In the genomic region with DNA sequence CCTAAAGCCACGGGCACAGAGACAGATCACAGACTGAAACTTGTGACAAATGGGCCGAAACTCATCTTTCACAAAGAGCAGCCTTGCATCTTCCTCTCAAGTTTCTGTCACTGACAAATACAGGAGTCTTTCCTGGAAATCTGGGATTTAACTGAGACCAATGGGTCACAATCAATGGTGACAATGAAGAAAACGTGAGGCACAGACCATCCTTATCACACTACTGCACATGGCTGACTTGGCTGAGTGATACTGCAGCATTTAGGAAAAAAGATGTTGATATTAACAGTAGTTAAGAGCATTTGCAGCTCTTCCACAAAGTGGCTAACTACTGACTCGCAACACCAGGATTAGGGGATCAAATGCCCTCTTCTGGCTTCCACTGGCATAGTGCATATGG, we compare ENCODE assay signal across 17 mouse cellular contexts.
"Had no signal": no experiment of that assay in that cellular context is flagged by ENCODE, and none has a peak within 500 bp of the region (broad histone marks: within the 10 kb centered on the region; RNA-seq: fewer than 3 reads in every experiment).

No protein-coding gene starts in this region.

- H3K4me1 ChIP-seq: limb, embryonic 10.5 days had no signal

- H3K9me3 ChIP-seq: limb, embryonic 10.5 days; limb, embryonic 13.5 days; lung, embryonic 15.5 days; midbrain, embryonic 13.5 days; neural tube, embryonic 13.5 days had no signal

- ATAC-seq: intestine, postnatal 0 days; midbrain, embryonic 13.5 days; midbrain, embryonic 16.5 days had no signal

- H3K4me3 ChIP-seq: layer of hippocampus, adult 2 months; limb, embryonic 10.5 days; limb, embryonic 13.5 days; lung, embryonic 15.5 days; midbrain, embryonic 13.5 days; myocyte; neural tube, embryonic 13.5 days had no signal

- H3K27ac ChIP-seq: kidney, postnatal 0 days; layer of hippocampus, adult 2 months; limb, embryonic 10.5 days; limb, embryonic 13.5 days; lung, embryonic 15.5 days; midbrain, embryonic 13.5 days; neural tube, embryonic 13.5 days; stomach, postnatal 0 days had no signal

- H3K4me2 ChIP-seq: limb, embryonic 13.5 days; lung, embryonic 15.5 days; midbrain, embryonic 13.5 days; neural tube, embryonic 13.5 days had no signal

- H3K27me3 ChIP-seq: limb, embryonic 13.5 days; lung, embryonic 15.5 days; midbrain, embryonic 13.5 days; neural tube, embryonic 13.5 days had no signal

- H3K9ac ChIP-seq: limb, embryonic 13.5 days; lung, embryonic 15.5 days; midbrain, embryonic 13.5 days; neural tube, embryonic 13.5 days had no signal

- DNase-seq: kidney, adult 2 months; kidney, postnatal 25 days; layer of hippocampus, adult 9-11 months; lung, postnatal 10 days; lung, postnatal 36 days; thymus, postnatal 36 days had no signal
